ENCODE assay signal across 33 mouse cellular contexts in genomic region chr12:112025907-112026645, GRCm38 (mm10). TPM values are rescaled to one million over a fixed set of nuclear protein-coding genes. Genes with fewer than 3 reads are reported as not detected.
DNase-seq lines count a peak whose midpoint lies in the region; TF ChIP-seq lines count a peak whose summit lies in the region.
"Had no signal": no experiment of that assay in that cellular context is flagged by ENCODE, and none has a peak within 500 bp of the region (broad histone marks: within the 10 kb centered on the region; RNA-seq: fewer than 3 reads in every experiment).

No protein-coding gene starts in this region.

- peak; percentile 9 for DNase-seq in embryo, embryonic 10 days (ENCODE audit: low spot score)
- DNase-seq in embryo, embryonic 9.5 days (ENCODE audit: extremely low spot score) = no peak
- peak in 1 of 2 experiments; percentile 11 for DNase-seq in layer of hippocampus, adult 2 months (ENCODE audit: low spot score in 2 of 2)
- DNase-seq in layer of hippocampus, adult 9-11 months = no peak
- peak; percentile 26 to 30 for DNase-seq in right cerebral cortex, postnatal 36 days (ENCODE audit: low spot score in 2 of 2)
- DNase-seq in right cerebral cortex, postnatal 14 days = no peak
- no peak for DNase-seq in gastrocnemius, postnatal 10 days
- DNase-seq: adrenal gland, postnatal 36 days; cerebellum, adult 2 months; cerebellum, postnatal 14 days; gastrocnemius, postnatal 25 days; heart, adult 18-20 months; kidney, adult 11 months; kidney, postnatal 14 days; lung, embryonic 14.5 days; lung, postnatal 14 days; spleen, adult 18-20 months; thymus, adult 18-20 months; thymus, postnatal 25 days had no signal

- no peak overlapping the region for H3K4me3 ChIP-seq in layer of hippocampus, adult 2 months
- H3K4me3 ChIP-seq: embryonic facial prominence, embryonic 12.5 days; forebrain, embryonic 10.5 days; forebrain, embryonic 15.5 days; heart, embryonic 12.5 days; hindbrain, embryonic 10.5 days; hindbrain, embryonic 15.5 days; limb, embryonic 12.5 days; liver, embryonic 15.5 days; midbrain, embryonic 10.5 days; midbrain, embryonic 15.5 days had no signal

- H3K27ac ChIP-seq in layer of hippocampus, adult 2 months = no peak overlapping the region
- H3K27ac ChIP-seq: embryonic facial prominence, embryonic 12.5 days; forebrain, embryonic 10.5 days; forebrain, embryonic 15.5 days; hindbrain, embryonic 10.5 days; hindbrain, embryonic 15.5 days; limb, embryonic 12.5 days; liver, embryonic 15.5 days; midbrain, embryonic 15.5 days had no signal

- TF ChIP-seq CTCF in layer of hippocampus, adult 2 months (conservative IDR thresholded peaks at IDR 0.05) = 0 out of 2 replicates have a peak, but pooled peaks have one; percentile 4

RNA-seq across cellular contexts. Expression of gene Rd3l, which starts 45.0 kb away (rescaled TPM):
- not detected for total RNA-seq in layer of hippocampus, adult 2 months (2021)
- not detected for total RNA-seq in gastrocnemius, postnatal 10 days (2021)
- total RNA-seq: adrenal gland, postnatal 36 days; gastrocnemius, postnatal 25 days; layer of hippocampus, postnatal 25 days; left cerebral cortex, postnatal 10 days; liver, adult 2 months; neutrophil, adult 5-6 weeks had no signal

RNA-seq across cellular contexts. Expression of gene Tdrd9, which starts 54.7 kb away (rescaled TPM):
- total RNA-seq in layer of hippocampus, adult 2 months (2021) = under 1 TPM in 1 of 2 experiments, not detected in 1; 0.44 TPM
- under 1 TPM; 0.36 to 0.59 TPM for total RNA-seq in gastrocnemius, postnatal 10 days (2021)
- total RNA-seq: liver, adult 2 months; neutrophil, adult 5-6 weeks had no signal

RNA-seq across cellular contexts. Expression of gene Atp5mpl, which starts 59.3 kb away (rescaled TPM):
- total RNA-seq in layer of hippocampus, adult 2 months (2021) = 100 to 1,000 TPM; 331 to 353 TPM
- total RNA-seq in gastrocnemius, postnatal 10 days (2021) = 100 to 1,000 TPM; 846 to 916 TPM

Comparison
In these comparisons a context has a peak if more than half of its experiments do, and no peak if none do; other contexts are left out.
1. DNase-seq: peak in embryo, embryonic 10 days (single experiment) and right cerebral cortex, postnatal 36 days (2 of 2); none in embryo, embryonic 9.5 days (single experiment), layer of hippocampus, adult 9-11 months (single experiment), right cerebral cortex, postnatal 14 days (single experiment) and gastrocnemius, postnatal 10 days (single experiment).